Mouse (Mus musculus) thymus, adult 18-20 months (tissue): ENCODE results near the gene Sertm1.

Source experiments
- DNase-seq, 2 experiments: peaks; one replicate each; pipeline ENCODE4 v3.0.0; 2022; ENCODE audit warnings: mixed read lengths in 2 of 2

The Sertm1 gene

DNA sequence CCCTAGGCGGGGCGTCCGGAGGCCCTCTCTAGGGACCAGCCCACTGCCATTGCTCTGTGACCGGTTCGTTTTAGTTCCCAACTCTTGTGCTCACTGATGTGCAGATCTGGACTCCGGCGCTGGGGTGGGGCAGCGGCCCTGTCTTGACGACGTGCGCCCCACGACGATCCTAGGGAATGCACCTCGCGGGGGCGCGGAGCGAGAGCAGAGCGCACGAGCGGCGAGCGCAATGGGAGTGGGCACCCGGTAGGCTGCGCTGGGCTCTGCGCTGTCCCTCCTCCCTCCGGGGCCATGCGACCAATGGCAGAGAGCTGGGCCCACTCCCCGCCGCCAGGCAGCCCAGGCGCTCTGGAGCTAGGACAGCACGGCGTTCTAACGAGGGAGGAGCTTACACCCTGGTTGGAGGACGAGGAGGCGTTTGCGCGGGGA lies at the start of gene Sertm1:
TSS of gene Sertm1 (minus strand) at position 245 of the 429 bp plus-strand sequence.
- DNase-seq = no peak

DNA sequence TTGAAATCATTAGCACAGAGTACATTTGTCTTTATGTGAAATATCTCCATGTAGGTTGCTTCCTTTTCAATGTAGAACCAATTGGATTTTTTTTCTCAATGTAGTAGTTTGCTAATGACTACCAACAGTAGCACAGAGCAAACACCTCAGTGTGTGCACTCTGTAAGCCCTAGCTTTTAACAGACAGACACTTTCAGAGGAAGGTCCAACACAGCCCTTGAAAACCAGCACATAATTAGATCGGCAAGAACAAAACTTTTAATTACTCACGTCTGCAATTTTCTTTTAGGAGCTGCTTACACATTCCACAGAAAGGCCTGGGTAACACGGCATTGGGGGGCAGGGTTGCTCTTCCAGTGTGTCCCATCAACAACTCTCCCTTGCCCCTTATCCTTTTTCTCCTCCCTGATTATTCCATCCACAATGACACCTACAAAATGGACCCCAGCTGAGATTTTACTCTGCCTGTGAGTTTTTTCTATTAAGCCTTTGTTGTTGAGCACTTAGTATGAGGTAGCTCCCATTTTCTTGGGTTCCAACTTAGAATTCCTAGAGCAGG lies 49.3 kb upstream of the Sertm1 start:
- no peak for DNase-seq

DNA sequence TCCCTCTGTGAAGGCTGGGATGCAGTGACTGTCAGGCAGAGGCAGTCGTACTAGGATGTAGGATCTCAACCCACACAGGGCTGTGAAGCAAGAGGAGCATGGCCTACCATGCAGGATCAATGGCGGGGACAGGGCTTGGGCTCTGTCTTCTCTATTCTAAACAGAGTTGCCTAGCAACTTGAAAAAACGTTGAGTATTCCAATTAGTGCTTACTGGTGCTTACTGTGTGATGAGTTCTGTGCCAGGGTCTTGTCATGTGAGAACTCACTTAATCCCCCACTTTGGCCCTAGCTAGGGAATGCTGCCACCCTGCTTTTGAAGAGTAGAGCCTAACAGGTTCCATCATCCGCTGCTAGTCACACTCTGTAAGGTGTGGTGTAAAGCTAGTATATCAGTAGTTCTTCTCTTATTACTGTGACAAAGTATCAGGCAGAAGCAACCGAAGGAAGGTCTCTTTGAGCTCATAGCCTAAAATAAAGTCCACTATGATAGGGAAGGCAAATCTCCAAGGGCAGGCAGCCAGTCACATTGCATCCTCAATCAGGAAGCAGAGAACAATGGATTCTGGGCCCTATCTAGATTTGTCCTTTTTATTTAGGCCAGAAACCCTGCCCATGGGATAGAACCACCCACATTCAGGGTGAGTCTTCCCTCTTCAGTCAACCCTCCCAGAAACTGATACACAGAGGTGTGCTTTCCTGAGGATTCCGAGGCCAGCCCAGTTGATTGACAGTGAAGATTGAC lies 27.6 kb upstream of the Sertm1 start:
- no peak for DNase-seq

DNA sequence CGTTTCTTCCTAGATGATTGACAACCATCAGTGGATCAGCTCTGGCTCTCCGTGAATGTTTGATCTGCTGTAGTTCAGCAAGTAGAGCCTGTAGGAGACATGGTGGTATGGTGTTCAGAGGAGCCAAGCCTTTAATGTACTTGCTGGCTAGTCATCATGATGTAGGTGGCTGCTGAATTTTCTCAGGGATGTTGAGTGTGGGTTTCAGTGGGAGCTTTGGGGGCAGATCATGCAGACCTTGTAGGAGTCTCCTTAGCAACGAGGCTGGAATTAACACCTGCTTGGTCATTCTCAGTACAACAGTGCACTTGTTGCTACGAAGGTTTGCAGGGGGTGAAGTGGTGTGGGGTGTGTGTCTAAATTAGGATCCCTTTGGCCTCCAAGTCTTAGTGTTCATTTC lies 18.8 kb upstream of the Sertm1 start:
- no peak for DNase-seq

DNA sequence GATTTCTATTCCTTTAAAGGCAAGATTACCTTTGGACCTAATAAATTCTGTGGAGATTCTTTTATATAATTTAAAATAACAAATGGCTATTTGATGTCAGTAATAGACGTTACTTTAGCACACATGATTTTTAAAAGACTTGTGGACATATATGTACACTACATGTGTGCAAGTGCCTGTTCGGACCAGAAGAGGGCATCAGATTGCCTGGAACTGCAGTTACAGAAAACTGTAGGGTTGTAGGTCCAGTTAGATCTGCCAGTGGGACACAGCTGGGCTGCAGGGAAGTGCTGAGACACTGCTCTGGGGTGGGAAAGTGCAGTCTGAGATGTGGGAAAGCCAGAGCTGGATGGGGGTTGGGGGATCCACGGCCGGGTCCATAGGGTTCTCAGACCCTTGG lies 16.9 kb upstream of the Sertm1 start:
- no peak for DNase-seq

DNA sequence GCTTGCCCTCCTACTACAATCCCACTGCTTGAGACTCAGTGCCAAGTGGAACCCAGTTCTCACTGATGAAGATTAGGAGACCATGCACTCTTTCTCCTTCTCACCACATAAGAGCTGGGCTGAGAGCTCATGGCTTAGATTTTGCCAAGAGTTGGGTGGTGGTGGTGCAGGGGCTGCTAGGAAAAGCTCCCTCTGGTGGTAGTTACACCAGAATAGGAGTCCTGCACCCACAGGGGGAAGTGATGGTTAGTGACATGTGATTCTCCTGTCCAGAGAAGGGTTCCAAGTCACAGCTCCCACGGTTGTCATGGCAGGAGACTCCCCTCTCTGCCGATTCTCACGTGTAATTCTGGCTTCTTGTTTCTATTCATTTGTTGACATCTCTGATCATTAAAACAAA lies 4.7 kb upstream of the Sertm1 start:
- DNase-seq = no peak

DNA sequence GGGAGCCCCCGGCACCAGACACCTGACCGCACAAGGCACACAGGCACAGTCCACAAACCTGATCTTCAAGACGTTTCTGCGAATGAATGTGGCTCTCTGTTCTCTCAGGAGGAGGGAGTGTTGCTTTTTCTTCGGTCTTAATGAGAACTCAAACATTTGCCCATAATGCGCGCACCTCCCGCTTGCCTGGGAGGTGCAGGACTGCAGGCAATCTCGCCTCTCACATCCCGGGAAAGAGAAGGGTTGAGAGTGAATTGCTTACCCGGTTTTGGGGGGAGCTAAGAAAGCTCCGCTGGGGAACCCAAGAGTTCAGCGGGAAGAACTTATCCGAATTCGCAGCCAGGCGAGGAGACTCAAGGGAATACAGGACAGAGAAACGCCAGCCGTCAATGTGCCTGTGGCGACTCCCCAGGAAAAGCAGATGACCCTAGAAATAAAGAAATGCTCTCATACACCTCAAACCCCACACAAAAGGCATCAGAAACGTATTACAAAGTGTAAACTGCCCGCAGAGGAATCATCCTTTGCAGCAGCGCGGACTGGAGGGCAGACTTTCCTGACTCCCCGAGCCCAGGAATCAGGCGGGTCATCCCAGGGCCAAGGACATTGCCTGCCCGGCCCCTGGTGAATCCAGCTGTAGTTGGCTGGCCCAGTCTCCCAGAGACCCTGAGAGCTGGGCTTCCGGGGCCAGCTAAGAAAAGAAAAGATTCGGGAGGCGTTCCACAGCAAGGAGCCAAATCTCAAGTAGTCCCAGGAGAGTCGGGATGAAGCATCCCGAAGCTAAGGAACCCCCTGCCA lies 643 bp downstream of the Sertm1 start:
- DNase-seq = no peak

DNA sequence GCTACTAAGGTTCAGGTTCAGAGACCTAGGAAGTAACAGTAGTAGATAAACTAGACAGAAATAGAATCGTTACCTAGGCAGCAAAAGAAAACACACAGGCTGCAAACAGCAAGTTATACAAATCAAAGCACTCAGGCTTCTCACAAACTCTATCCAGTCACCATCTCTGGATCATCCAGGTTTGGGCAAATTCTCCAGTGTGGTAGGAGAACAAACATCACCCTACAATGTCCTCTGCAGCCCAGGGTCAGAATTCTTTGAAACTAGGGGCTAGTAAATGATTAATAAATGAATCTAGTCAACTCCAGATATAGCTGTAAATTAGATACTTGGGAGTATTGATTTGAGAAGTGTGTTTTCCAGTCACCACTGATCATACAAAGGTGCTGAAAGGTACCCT lies 6.8 kb downstream of the Sertm1 start:
- DNase-seq = no peak

DNA sequence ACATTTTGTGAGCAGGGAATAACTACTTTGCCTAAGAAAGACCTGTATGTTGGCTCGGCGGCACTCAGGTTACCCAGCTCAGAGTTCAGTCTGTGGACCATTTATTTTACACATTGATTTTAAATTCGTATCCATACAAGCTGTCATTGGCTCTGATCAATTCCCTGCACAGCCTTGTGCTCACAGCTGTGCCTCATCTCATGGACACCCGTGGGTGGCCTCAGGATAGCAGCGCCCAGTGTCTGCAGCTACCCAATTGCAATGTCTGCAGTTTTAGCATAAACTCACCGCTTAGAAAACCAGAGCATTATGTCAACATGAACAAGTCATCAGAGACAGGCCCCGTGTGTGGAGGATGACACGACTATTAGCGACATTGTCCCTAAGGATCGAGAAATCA lies 17.7 kb downstream of the Sertm1 start:
- no peak for DNase-seq

DNA sequence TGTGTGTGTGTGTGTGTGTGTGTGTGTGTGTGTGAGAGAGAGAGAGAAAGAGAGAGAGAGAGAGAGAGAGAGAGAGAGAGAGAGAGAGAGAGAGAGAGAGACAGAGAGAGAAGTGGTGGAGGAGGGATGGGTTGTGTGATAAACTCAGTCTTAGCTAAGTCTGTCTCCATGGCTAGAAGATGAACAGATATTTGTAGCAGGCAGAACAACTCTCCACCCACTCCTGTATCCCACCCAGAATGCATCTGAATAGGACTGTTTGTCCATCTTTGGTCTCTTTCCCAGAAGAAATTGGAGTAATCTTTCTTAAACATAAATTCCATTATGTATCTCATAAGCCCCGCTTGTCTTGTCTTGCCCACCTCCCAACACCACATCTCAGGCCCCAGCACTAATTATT lies 20.8 kb downstream of the Sertm1 start:
- no peak for DNase-seq

DNA sequence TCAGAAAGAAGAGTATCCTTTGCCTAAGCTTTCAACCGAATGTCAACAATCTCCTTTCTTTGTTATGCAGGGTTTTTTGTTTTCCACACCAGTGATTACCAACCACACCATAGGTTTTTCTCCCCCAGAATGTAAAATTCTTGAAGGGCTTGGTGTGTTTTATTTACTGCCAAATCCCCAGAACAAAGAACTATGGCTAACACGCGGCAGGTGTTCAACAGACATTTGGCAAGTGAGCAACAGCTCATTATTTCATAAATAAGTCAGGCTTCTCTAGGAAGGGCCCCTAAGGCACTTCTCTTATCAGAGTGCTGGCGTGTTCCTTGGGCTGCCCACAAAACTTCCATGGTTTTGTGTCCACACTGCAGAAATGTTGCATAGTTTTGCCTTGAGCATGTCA lies 23.5 kb downstream of the Sertm1 start:
- DNase-seq = no peak

DNA sequence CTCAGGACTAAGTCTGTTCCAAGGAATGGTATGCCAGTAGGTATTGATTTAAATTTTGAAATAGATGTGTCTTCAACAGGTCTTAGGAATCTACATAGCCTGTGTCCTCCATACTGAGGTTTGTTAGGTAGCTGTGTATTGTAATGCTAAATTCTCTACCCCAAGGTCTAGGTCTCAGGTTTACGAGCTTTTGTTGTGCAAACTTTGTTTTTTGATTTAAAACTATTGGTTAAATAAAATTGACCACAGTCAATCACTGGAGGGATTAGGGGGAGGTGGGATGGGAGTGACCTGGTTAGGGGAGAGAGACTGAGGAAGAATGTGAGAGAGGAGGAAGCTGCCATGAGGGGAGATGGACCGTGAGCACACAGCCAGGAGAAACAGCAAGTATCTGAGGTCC lies 29.2 kb downstream of the Sertm1 start:
- no peak for DNase-seq
